Mouse (Mus musculus) kidney, adult 18-20 months (tissue): ENCODE measurements around the gene H2al1i.
"Not testable (repeated sequence)": the region's sequence is repeated elsewhere in the genome, so short reads cannot be mapped to it uniquely, and the experiment has no call there.

Experiments
- DNase-seq: peaks from one replicate; pipeline ENCODE4 v3.0.0; 2021

H2al1i gene

GRCm38 (mm10) chrX:11324359-11324758 lies at the start of gene H2al1i:
Gene H2al1i, plus strand, starts transcription at chrX:11324659.
- DNase-seq = not testable (repeated sequence)

- no peak for DNase-seq
These were observed 47.4 kb upstream of the H2al1i start for GRCm38 (mm10) chrX:11277083-11277482.

GRCm38 (mm10) chrX:11280741-11281140 lies 43.7 kb upstream of the H2al1i start:
- DNase-seq = no peak

GRCm38 (mm10) chrX:11288306-11288882 lies 36.1 kb upstream of the H2al1i start:
- DNase-seq = peak; percentile 4

- DNase-seq = no peak
These were observed 35.2 kb upstream of the H2al1i start for GRCm38 (mm10) chrX:11289244-11289643.

- DNase-seq = not testable (repeated sequence)
These were observed 25.5 kb upstream of the H2al1i start, which contains the start of gene H2al1a for GRCm38 (mm10) chrX:11298957-11299356. Gene H2al1a, plus strand, starts transcription at chrX:11299257.

- not testable (repeated sequence) for DNase-seq
These were observed 22.3 kb upstream of the H2al1i start, which contains the start of gene H2al1b for GRCm38 (mm10) chrX:11302132-11302531. Gene H2al1b, plus strand, starts transcription at chrX:11302432.

GRCm38 (mm10) chrX:11305355-11305754 lies 19.1 kb upstream of the H2al1i start, which contains the start of gene H2al1c:
Gene H2al1c, plus strand, starts transcription at chrX:11305655.
- DNase-seq = not testable (repeated sequence)

GRCm38 (mm10) chrX:11308524-11308923 lies 15.9 kb upstream of the H2al1i start, which contains the start of gene H2al1d:
Gene H2al1d, plus strand, starts transcription at chrX:11308824.
- not testable (repeated sequence) for DNase-seq

GRCm38 (mm10) chrX:11311634-11312033 lies 12.8 kb upstream of the H2al1i start, which contains the start of gene H2al1e:
Gene H2al1e, plus strand, starts transcription at chrX:11311934.
- DNase-seq = not testable (repeated sequence)

- DNase-seq = not testable (repeated sequence)
These were observed 9.6 kb upstream of the H2al1i start, which contains the start of gene H2al1f for GRCm38 (mm10) chrX:11314858-11315257. Gene H2al1f, plus strand, starts transcription at chrX:11315158.

- DNase-seq = not testable (repeated sequence)
These were observed 6.5 kb upstream of the H2al1i start, which contains the start of gene H2al1g for GRCm38 (mm10) chrX:11317956-11318355. Gene H2al1g, plus strand, starts transcription at chrX:11318256.

GRCm38 (mm10) chrX:11321192-11321591 lies 3.3 kb upstream of the H2al1i start, which contains the start of gene H2al1h:
Gene H2al1h, plus strand, starts transcription at chrX:11321492.
- DNase-seq = not testable (repeated sequence)

GRCm38 (mm10) chrX:11327522-11327921 lies 3.1 kb downstream of the H2al1i start, which contains the start of gene H2al1j:
Gene H2al1j, plus strand, starts transcription at chrX:11327822.
- DNase-seq = not testable (repeated sequence)

- no peak for DNase-seq
These were observed 21.3 kb downstream of the H2al1i start for GRCm38 (mm10) chrX:11345762-11346161.

GRCm38 (mm10) chrX:11346756-11347155 lies 22.3 kb downstream of the H2al1i start:
- DNase-seq = no peak

GRCm38 (mm10) chrX:11360823-11361222 lies 36.4 kb downstream of the H2al1i start:
- no peak for DNase-seq

GRCm38 (mm10) chrX:11361261-11361660 lies 36.8 kb downstream of the H2al1i start:
- DNase-seq = no peak

- no peak for DNase-seq
These were observed 39.4 kb downstream of the H2al1i start for GRCm38 (mm10) chrX:11363890-11364289.

GRCm38 (mm10) chrX:11365151-11365550 lies 40.7 kb downstream of the H2al1i start:
- no peak for DNase-seq
